Mouse (Mus musculus) forebrain, embryonic 11.5 days (tissue): ENCODE measurements at regions not wholly inside any gene's neighbourhood (a gene's known extent, or its start where the extent isn't known, plus 50 kb on each side); places are given as distances from the start of the nearest gene placed in this dataset.

Source experiments
- ATAC-seq: fragments of 200-750 bp; cut with Nextera tagmentation; replicated peaks from 2 replicates; pipeline ENCODE4 v1.8.0; 2017; ENCODE audit warnings: moderate TSS enrichment; ENCODE audit not compliant: low FRiP score
- DNase-seq: peaks from one replicate; pipeline ENCODE4 v3.0.0-alpha.2; 2017; ENCODE audit warnings: low spot score
- H3K27ac ChIP-seq: fragments of 300-500 bp; sonication (generic); 2 replicates; pipeline ENCODE4 v1.5.1; 2014; ENCODE audit warnings: low read depth, low read length
- H3K27me3 ChIP-seq: fragments of 300-500 bp; sonication (generic); 2 replicates; pipeline ENCODE4 v1.6.1; 2014; ENCODE audit warnings: mild to moderate bottlenecking, low read length, mixed read lengths; ENCODE audit not compliant: control insufficient read depth, insufficient read depth
- H3K36me3 ChIP-seq: fragments of 300-500 bp; sonication (generic); 2 replicates; pipeline ENCODE4 v1.6.1; 2014; ENCODE audit warnings: mild to moderate bottlenecking, low read length, moderate library complexity, mixed read lengths; ENCODE audit not compliant: control insufficient read depth, insufficient read depth
- H3K4me1 ChIP-seq: fragments of 300-500 bp; sonication (generic); replicated peaks from 2 replicates; pipeline ENCODE4 v1.6.1; 2014; ENCODE audit warnings: low read length, mixed read lengths; ENCODE audit not compliant: control insufficient read depth, insufficient read depth
- H3K4me2 ChIP-seq: fragments of 300-500 bp; sonication (generic); 2 replicates; pipeline ENCODE4 v1.6.1; 2014; ENCODE audit warnings: low read depth, mild to moderate bottlenecking, low read length, moderate library complexity, mixed read lengths; ENCODE audit not compliant: severe bottlenecking
- H3K4me3 ChIP-seq: fragments of 300-500 bp; sonication (generic); 2 replicates; pipeline ENCODE4 v1.5.1; 2014; ENCODE audit warnings: low read depth, low read length
- H3K9ac ChIP-seq: fragments of 300-500 bp; sonication (generic); 2 replicates; pipeline ENCODE4 v1.6.1; 2014; ENCODE audit warnings: low read length
- H3K9me3 ChIP-seq: fragments of 300-500 bp; sonication (generic); 2 replicates; pipeline ENCODE4 v1.6.1; 2016; ENCODE audit warnings: low read length, mixed read lengths; ENCODE audit not compliant: control insufficient read depth
- whole genome bisulfite sequencing: fragments of 180-500 bp; shearing (Covaris S2); extraction: QIAGEN DNeasy Blood & Tissue Kit; methylation state at CpG from one replicate; pipeline ENCODE4 v1.1.7; 2014; 5-methylcytosine and 5-hydroxymethylcytosine counted together

GRCm38 (mm10) chr8:62284378-62285110 is 161.6 kb upstream of the Anxa10 start:
- peaks cover 3% of the 10 kb centered on the region; the same call in 1 of the 2 replicates for H3K4me1 ChIP-seq
- no peaks in the 10 kb centered on the region for H3K27me3 ChIP-seq
- H3K4me2 ChIP-seq: no peak overlapping the region
- no peak overlapping the region for H3K9ac ChIP-seq
- H3K27ac ChIP-seq: no peak overlapping the region
- no peaks in the 10 kb centered on the region for H3K36me3 ChIP-seq
- no peak overlapping the region for H3K4me3 ChIP-seq
- WGBS: 56% methylated on average over 12 of the region's 12 CpGs
- H3K9me3 ChIP-seq: no peaks in the 10 kb centered on the region
- ATAC-seq: peak; percentile 86
- DNase-seq: peak; percentile 64

DNA sequence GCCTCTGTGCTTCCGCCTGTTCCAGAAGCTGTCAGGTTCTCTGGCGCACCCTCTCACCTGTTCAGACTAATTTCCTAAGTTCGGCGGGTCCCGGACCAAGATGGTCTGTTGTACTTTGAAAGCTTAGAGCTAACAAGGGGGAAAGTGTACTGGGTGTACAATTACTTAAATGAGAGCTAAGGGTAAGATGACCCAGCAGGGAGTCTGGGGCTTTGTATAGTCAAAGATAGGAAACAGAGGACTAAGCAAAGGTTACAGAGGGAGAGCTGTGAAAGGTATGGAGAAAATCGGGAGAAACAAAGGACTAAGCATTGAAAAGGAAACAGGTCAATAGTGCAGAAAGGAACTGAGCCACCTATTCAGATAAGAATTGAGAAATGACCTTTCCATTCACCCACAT is 127.6 kb upstream of the Anxa10 start:
- no peaks in the 10 kb centered on the region for H3K9me3 ChIP-seq
- H3K4me1 ChIP-seq: no peaks in the 10 kb centered on the region
- H3K9ac ChIP-seq: no peak overlapping the region
- H3K27me3 ChIP-seq: no peaks in the 10 kb centered on the region
- no peak overlapping the region for H3K27ac ChIP-seq
- ATAC-seq (no peak), DNase-seq (no peak)
- H3K36me3 ChIP-seq: no peaks in the 10 kb centered on the region
- no peak overlapping the region for H3K4me3 ChIP-seq
- WGBS: 55% methylated on average over 5 of the region's 6 CpGs
- no peak overlapping the region for H3K4me2 ChIP-seq
